Mouse (Mus musculus) frontal cortex, adult 2 months (tissue): ENCODE measurements at regions not wholly inside any gene's neighbourhood (a gene's known extent, or its start where the extent isn't known, plus 50 kb on each side); places are given as distances from the start of the nearest gene placed in this dataset.
A peak's percentile ranks its signal among the peaks of the same experiment; 100 is the strongest.

Source experiments
- DNase-seq, 2 experiments: peaks; one replicate each; pipeline ENCODE4 v3.0.0; 2022; ENCODE audit warnings: low spot score in 1 of 2; ENCODE audit errors: extremely low spot score in 1 of 2

DNA sequence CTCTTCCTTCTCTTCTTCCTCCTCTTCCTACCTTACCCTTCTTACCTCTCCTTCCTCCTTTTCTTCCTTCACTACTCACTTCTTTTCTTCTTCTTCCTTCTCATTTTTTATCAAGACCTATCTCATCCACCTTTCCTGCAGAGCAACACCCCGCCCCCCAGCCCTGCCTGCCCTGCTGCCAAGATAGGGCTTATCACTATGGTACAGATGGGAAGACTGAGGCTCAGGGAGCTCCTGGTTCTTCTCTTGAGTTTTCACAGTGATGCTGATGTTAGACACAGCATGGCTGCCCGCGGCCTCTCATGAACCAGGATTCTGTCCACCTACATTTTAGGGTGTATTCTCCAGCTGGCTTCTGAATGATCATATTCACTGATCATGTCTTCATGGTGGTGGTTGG, 100.0 kb upstream of the Mki67 start:
- DNase-seq: no peak

DNA sequence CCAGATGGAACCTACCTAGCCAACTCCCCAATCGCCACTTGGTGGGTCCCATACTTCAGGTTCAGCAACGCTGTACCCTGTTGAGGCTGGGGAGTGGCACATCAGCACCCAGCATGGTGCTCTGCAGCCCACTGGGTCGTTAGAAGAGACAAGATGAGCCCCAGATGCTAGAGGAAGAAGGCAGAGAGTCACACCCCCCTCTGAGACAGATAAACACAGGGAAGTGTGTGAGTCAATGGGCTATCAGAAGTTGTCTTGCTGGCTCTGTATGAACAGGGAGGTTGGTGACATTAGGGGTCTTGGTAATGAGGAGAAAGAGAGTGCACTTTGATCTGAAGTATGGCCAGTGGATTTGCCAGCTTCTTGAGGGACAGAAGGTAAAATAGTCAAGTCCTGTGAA, 101.7 kb upstream of the Mki67 start:
- DNase-seq: no peak

DNA sequence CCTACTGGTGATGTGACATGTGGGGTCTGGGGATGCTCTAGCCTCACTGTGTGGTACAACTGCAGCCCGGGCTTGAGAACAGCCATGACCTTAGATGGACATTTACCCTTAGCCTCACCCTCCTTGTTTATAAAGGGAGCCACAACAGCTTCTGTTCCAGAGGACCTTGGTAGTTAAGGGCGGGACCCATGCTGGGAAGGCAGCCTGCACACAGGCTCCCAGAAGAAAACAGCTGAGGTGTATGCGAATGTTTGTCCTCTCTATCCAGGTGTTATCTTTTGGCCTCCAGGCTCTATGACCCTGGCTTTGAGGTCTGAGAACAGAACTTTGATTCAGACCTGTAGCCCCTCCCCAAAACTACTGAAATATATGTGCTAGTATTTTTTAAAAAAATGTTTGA, 102.1 kb upstream of the Mki67 start:
- no peak for DNase-seq

DNA sequence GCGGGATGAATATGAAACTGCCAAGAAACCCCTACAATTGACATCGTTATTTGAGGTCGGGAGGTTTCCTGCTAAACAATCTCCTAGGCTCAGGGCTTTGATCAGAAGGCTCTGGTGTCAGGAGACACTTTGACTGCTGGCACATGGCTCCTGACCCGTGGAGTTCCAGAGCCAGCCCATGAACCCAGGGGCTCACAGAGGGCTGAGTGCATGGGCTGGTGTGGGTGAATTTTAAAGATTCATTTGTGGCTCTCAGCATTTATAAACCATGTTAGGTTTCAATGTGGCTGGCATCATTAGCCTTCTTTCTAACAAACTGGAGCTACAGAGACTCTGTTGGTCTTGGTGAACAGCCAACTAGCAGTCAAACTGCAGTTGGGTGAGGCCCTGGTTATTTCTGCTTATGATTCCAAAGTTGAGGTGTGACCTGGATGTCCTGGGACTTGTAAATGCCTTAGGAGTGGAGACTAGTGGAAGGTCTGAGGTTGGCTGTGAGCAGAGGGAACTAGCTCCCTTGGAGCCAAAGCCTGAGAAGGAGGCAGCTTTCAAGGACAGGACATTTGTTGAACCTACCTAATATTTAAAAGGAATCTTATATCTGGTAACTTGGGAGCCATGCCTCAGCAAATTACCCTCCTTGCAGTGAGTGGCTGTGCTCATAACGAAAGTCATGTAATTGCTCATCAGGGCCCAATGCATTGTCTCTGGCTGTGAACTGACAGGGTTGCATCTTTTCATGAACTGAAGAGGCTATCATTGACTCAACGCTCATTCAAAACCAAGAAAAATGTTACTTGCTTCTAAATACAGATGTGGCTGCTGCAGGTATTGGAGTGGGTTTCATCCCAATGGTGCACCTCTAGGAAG, 108.0 kb upstream of the Mki67 start:
- DNase-seq: no peak

DNA sequence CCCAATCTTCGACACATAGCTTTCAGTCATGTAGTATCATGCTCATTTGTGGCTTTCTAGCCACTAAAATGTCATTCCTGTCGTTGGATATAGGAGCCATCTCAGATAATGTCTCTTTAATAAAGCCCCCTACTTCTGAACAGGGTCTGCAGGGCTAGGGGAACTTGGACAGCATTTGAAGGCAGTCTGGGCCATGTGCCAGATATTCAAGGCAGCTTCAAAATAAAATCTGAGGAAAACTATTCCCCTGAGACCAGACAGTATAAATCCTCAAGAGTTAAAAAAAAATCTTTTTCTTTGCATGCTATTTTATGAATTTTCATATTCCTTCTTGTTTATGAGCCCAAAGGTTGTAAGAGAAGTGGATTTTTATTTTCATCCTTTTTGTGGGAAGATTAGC, 113.1 kb upstream of the Mki67 start:
- DNase-seq: no peak

DNA sequence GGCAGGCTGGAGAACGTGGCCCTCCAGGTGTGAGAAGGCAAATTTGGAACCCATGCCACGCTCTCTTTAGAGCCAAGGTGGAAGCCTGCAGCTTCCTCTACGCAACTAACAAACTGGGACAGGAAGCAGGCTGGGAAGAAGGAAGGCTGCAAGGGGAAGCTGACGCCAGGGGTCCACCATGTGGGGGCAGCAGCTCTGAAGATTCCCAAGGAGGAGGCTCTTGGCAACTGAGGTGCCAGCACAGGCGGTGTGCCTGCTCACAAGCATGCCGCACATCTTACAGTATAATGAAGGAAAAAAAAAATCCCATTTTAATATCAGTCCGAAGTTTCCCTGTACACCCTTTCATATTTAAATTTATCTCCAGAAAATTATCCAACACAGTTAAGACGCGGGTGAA, 117.3 kb upstream of the Mki67 start:
- peak in 1 of 2 experiments; percentile 37 for DNase-seq

- peak; percentile 41 to 89 for DNase-seq
Observed at GRCm38 (mm10) chr7:135836808-135837733, 120.9 kb upstream of the Mki67 start.

DNA sequence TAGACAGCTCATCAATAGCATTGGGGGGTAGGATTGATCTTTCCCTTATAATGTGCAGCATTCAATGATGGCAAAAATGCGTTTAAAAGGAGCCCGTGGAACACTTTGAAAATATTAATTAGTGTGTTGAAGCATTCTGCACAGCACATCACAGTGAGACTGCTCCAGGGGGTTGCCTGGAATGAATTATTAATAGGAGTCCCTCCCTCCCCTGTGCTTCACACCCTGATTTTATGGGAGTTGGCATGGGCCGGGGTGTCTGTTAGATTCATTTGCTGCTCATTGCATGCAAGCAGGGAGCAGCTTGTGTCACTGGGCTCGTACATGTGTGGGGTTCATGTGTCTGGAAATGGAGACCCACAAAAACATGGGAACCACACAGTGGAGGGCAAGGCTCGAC, 127.9 kb upstream of the Mki67 start:
- no peak for DNase-seq

- DNase-seq: no peak
Observed at GRCm38 (mm10) chr7:135847304-135847703, 131.1 kb upstream of the Mki67 start.

DNA sequence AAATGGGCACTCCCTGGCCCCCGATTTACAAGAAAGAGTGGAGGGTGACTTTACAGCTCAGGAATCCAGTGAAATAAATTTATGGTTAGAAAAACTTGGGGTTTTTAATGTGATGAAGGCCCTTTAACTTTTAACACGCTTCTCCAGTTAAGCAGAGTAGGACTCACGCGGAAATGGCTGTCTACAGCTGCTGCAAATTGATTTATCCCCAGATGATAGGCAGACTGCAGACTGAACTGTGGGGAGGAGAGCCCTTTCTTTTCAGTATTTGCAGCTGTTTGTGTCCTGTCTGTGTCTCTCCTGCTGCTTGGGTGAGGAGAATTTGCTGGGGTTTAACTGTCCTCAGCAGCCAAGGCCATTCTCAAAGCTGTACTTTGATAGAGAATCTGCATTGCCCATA, 132.0 kb upstream of the Mki67 start:
- DNase-seq: no peak

GRCm38 (mm10) chr7:135848833-135849232, 132.7 kb upstream of the Mki67 start:
- no peak for DNase-seq

- DNase-seq: no peak
Observed at GRCm38 (mm10) chr7:135853127-135853813, 137.1 kb upstream of the Mki67 start.

GRCm38 (mm10) chr7:135853814-135854324, 137.7 kb upstream of the Mki67 start:
- DNase-seq: no peak

- no peak for DNase-seq
Observed at GRCm38 (mm10) chr7:135860288-135860687, 144.1 kb upstream of the Mki67 start.

- DNase-seq: no peak
Observed at GRCm38 (mm10) chr7:135860741-135861408, 144.7 kb upstream of the Mki67 start.

GRCm38 (mm10) chr7:135861409-135861805, 145.2 kb upstream of the Mki67 start:
- no peak for DNase-seq

DNA sequence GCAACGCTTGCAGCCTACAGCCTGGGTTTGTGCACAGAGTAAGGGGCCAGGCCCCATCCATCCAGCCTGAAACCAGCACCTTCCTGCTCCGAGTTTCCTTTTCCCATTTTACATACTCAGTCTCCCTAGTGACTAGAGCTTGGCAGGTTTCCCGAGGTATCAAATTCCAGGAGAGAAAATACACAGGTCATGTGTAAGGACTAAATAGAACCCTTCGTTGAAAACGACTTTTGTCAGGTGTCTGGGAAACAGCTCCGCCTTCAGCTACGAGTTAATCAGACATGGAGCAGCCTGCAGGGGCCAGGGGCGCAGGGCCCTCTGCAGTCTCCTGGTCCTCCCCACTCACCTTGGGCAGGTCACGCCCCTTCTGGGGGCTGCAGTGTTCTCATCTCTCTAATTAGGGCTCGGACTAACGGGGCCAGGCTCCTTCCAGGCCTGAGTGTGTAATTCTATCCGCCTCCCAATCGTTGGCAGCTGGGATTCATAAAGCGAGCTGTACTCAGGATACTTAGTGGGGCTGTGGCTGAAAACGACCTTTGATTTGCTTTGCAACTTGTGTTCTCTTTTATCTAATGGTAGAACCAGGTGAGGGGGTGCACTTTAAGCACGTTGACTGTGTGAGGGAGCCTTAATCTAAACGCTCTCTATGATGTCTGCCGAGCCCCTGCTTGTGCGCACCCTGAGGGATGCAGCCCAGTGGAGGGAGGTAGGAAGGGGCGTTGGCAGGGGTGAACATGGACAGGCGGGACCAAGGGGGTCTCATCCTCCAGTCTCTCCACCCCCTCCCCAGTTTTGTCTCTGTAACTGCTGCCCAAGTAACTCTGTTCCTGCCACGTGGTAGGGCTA, 147.6 kb upstream of the Mki67 start:
- no peak for DNase-seq

GRCm38 (mm10) chr7:135870981-135871380, 154.8 kb upstream of the Mki67 start:
- DNase-seq: no peak

- DNase-seq: no peak
Observed at GRCm38 (mm10) chr7:135877091-135877874, 161.1 kb upstream of the Mki67 start.
